Mouse (Mus musculus) mature B cell (primary cell): ENCODE measurements around the gene Dnajc9.

Experiments
- in situ Hi-C: fragments of 300-500 bp; cut with MboI; formaldehyde crosslinking; loops from 2 replicates; pipeline ENCODE4 v1.14.3; 2019

Dnajc9 gene

GRCm38 (mm10) chr14:20363230-20363629, 25.5 kb downstream of the Dnajc9 start:
- in situ Hi-C loops, result no loop called here

- in situ Hi-C loops, result loop anchor here (5.0 kb wide), 1 partner anchor 39 kb away; the partner anchor contains the start of gene Dnajc9
These were observed 40.6 kb downstream of the Dnajc9 start, which contains the start of the genes Ecd and Fam149b for GRCm38 (mm10) chr14:20347991-20348541. Ecd (minus strand) TSS chr14:20348121. Fam149b (plus strand) TSS chr14:20348162.

GRCm38 (mm10) chr14:20347441-20347990, 41.2 kb downstream of the Dnajc9 start:
- in situ Hi-C loops, result loop anchor here (5.0 kb wide), 1 partner anchor 40 kb away; the partner anchor contains the start of gene Dnajc9

GRCm38 (mm10) chr14:20345885-20346284, 42.8 kb downstream of the Dnajc9 start:
- in situ Hi-C loops, result loop anchor here (5.0 kb wide), 1 partner anchor 41 kb away; the partner anchor contains the start of gene Dnajc9

GRCm38 (mm10) chr14:20340866-20341265, 47.8 kb downstream of the Dnajc9 start:
- in situ Hi-C loops, result no loop called here

- in situ Hi-C loops, result no loop called here
These were observed 48.6 kb downstream of the Dnajc9 start for GRCm38 (mm10) chr14:20340149-20340548.

GRCm38 (mm10) chr14:20339415-20339814, 49.3 kb downstream of the Dnajc9 start:
- in situ Hi-C loops, result no loop called here
